Mouse (Mus musculus) midbrain, embryonic 12.5 days (tissue): ENCODE data around the gene Satb2. TPM values are rescaled to one million over a fixed set of nuclear protein-coding genes. Genes with fewer than 3 reads are reported as not detected.

Experiments used
- ATAC-seq: fragments of 200-750 bp; cut with Nextera tagmentation; 2 replicates; pipeline ENCODE4 v1.8.0; 2017; ENCODE audit warnings: low read depth, moderate TSS enrichment, moderate library complexity; ENCODE audit not compliant: low FRiP score
- H3K27ac ChIP-seq: fragments of 300-500 bp; sonication (generic); replicated peaks from 2 replicates; pipeline ENCODE4 v1.5.1; 2016; ENCODE audit warnings: mild to moderate bottlenecking
- H3K27me3 ChIP-seq: fragments of 300-500 bp; sonication (generic); 2 replicates; pipeline ENCODE4 v1.6.1; 2016; ENCODE audit warnings: mild to moderate bottlenecking
- H3K36me3 ChIP-seq: fragments of 300-500 bp; sonication (generic); 2 replicates; pipeline ENCODE4 v1.6.1; 2016
- H3K4me1 ChIP-seq: fragments of 300-500 bp; sonication (generic); 2 replicates; pipeline ENCODE4 v1.6.1; 2016
- H3K4me2 ChIP-seq: fragments of 300-500 bp; sonication (generic); replicated peaks from 2 replicates; pipeline ENCODE4 v1.6.1; 2016; ENCODE audit warnings: mild to moderate bottlenecking, moderate library complexity
- H3K4me3 ChIP-seq: fragments of 300-500 bp; sonication (generic); 2 replicates; pipeline ENCODE4 v1.5.1; 2016; ENCODE audit warnings: mild to moderate bottlenecking
- H3K9ac ChIP-seq: fragments of 300-500 bp; sonication (generic); replicated peaks from 2 replicates; pipeline ENCODE4 v1.6.1; 2016; ENCODE audit warnings: mild to moderate bottlenecking, moderate library complexity
- H3K9me3 ChIP-seq: fragments of 300-500 bp; sonication (generic); 2 replicates; pipeline ENCODE4 v1.6.1; 2016; ENCODE audit warnings: mild to moderate bottlenecking
- WGBS: fragments of 180-500 bp; shearing (Covaris S2); methylation state at CpG from one replicate; pipeline ENCODE4 v1.1.7; 2016; 5-methylcytosine and 5-hydroxymethylcytosine counted together
- polyA plus RNA-seq: library from polyadenylated mRNA; unstranded; fragments of >200 nt; fragmentation: Nextera tagmentation; extraction: Ambion mirVana; gene quantifications from 2 replicates; pipeline ENCODE4 v1.2.1, GENCODE M21; 2016

Gene Satb2
- polyA plus RNA-seq, 1 experiment from 2014 or later = 0.99 TPM

- peaks cover 68% of the 10 kb centered on the region for H3K27me3 ChIP-seq
- WGBS = under 1% methylated on average over 83 of the region's 83 CpGs
- peak overlapping the region; percentile 97 for H3K4me2 ChIP-seq
- ATAC-seq = peak; percentile 62
- peak overlapping the region; percentile 72 for H3K9ac ChIP-seq
- H3K27ac ChIP-seq = peak overlapping the region; percentile 85
- H3K36me3 ChIP-seq = no peaks in the 10 kb centered on the region
- no peaks in the 10 kb centered on the region for H3K9me3 ChIP-seq
- H3K4me1 ChIP-seq = peaks cover 38% of the 10 kb centered on the region
- H3K4me3 ChIP-seq = peak overlapping the region; percentile 68
Observed at GRCm38 (mm10) chr1:56972251-56972949, 6.0 kb downstream of the Satb2 start.

DNA sequence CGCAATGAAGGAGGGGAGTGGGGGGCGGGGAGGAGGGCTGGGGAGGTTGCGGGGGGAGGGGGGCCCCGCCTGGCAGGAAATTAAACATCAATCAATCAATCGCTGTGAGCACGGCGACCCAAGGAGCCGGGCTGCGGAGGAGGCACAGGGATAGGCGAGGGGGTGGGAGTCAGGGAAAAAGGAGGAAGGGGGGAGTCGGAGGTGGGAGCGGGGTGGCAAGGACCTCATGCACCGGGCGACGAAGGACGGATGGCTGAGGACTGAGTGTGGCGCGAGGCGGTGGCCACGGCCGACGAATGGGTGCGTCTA lies 6.6 kb downstream of the Satb2 start:
- Histone ChIP-seq H3K27me3 (peaks cover 63% of the 10 kb centered on the region), H3K9ac (peak overlapping the region; percentile 72), H3K27ac (0 out of 2 replicates have a peak overlapping the region, but pooled peaks have one; percentile 85), H3K4me1 (peaks cover 33% of the 10 kb centered on the region), H3K4me3 (peak overlapping the region; percentile 68), H3K9me3 (no peaks in the 10 kb centered on the region), H3K4me2 (peak overlapping the region; percentile 97), H3K36me3 (no peaks in the 10 kb centered on the region)
- ATAC-seq = no peak
- 0% methylated on average over 11 of the region's 23 CpGs for WGBS

DNA sequence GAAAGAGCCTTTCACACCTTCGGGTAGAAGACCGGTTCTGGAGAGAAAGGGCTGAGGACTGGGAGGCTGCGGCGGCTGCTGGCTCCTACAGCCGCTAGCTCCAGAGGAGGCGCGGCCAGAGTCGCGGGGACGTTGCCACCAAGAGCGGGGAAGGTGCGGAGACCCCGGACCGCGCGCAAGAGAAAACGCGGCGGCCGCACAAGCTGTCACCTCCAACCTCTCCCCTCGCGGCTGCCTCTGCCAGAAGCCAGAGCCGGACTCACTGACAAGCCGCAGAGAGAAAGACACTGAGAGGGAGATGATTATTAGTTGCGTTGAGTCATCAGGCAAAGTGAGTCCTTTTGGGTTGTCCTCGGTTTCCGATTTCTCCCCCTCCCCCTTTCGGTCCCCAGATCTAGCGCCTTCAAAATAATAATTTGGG lies 7.0 kb downstream of the Satb2 start:
- H3K27ac ChIP-seq = no peak overlapping the region
- ATAC-seq = no peak
- WGBS = under 1% methylated on average over 29 of the region's 29 CpGs

GRCm38 (mm10) chr1:56970740-56971141 lies 7.7 kb downstream of the Satb2 start:
- Histone ChIP-seq H3K27ac (no peak overlapping the region), H3K4me2 (peak overlapping the region; percentile 97), H3K36me3 (no peaks in the 10 kb centered on the region), H3K9me3 (no peaks in the 10 kb centered on the region), H3K27me3 (peaks cover 57% of the 10 kb centered on the region), H3K4me3 (peak overlapping the region; percentile 68), H3K9ac (peak overlapping the region; percentile 72; the same call in 1 of the 2 replicates), H3K4me1 (peaks cover 30% of the 10 kb centered on the region)
- ATAC-seq = no peak
- WGBS = under 1% methylated on average over 27 of the region's 27 CpGs

More for the DNA sequence above, 7.0 kb downstream of the Satb2 start:
- Histone ChIP-seq H3K4me1 (peaks cover 31% of the 10 kb centered on the region), H3K4me3 (peak overlapping the region; percentile 68), H3K9ac (peak overlapping the region; percentile 72), H3K4me2 (peak overlapping the region; percentile 97), H3K27me3 (peaks cover 63% of the 10 kb centered on the region), H3K36me3 (no peaks in the 10 kb centered on the region), H3K9me3 (no peaks in the 10 kb centered on the region)

GRCm38 (mm10) chr1:56969364-56970360 lies 8.8 kb downstream of the Satb2 start:
- ATAC-seq = no peak
- no peaks in the 10 kb centered on the region for H3K36me3 ChIP-seq
- H3K27me3 ChIP-seq = peaks cover 50% of the 10 kb centered on the region
- no peak overlapping the region for H3K27ac ChIP-seq
- peak overlapping the region; percentile 68 for H3K4me3 ChIP-seq
- no peaks in the 10 kb centered on the region for H3K9me3 ChIP-seq
- H3K9ac ChIP-seq = no peak overlapping the region; the same call in 1 of the 2 replicates
- H3K4me2 ChIP-seq = peak overlapping the region; percentile 97
- H3K4me1 ChIP-seq = peaks cover 28% of the 10 kb centered on the region
- WGBS = under 1% methylated on average over 47 of the region's 47 CpGs

GRCm38 (mm10) chr1:56965879-56966579 lies 12.4 kb downstream of the Satb2 start:
- Histone ChIP-seq H3K4me1 (peaks cover 18% of the 10 kb centered on the region), H3K4me2 (no peak overlapping the region), H3K9ac (no peak overlapping the region), H3K4me3 (no peak overlapping the region), H3K27ac (no peak overlapping the region), H3K9me3 (no peaks in the 10 kb centered on the region), H3K36me3 (no peaks in the 10 kb centered on the region), H3K27me3 (peaks cover 37% of the 10 kb centered on the region)
- no peak for ATAC-seq
- 63% methylated on average over 3 of the region's 3 CpGs for WGBS

DNA sequence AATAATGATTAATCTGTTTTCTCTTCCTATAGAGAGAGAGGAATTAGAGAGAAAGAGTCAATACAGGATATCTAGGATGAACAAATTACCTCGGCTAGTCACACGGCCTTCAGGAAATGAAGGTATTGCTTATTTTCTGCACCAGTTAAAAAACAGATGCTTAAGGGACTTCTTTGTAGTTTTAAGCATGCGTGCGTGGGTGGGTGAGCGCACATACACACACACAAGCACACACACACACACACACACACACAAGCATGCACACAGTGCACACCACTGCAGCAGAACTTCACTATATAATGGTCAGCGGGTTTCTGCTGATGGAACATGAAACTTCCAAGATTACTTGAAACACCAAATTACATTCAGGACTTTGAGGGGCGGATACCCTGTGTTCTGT lies 14.0 kb downstream of the Satb2 start:
- 85% methylated on average over 7 of the region's 7 CpGs for WGBS

GRCm38 (mm10) chr1:56963291-56963690 lies 15.2 kb downstream of the Satb2 start:
- H3K27me3 ChIP-seq = peaks cover 11% of the 10 kb centered on the region

More for the DNA sequence above, 14.0 kb downstream of the Satb2 start:
- H3K9me3 ChIP-seq = no peaks in the 10 kb centered on the region
- no peak for ATAC-seq
- no peak overlapping the region for H3K4me2 ChIP-seq
- H3K4me1 ChIP-seq = peaks cover 4% of the 10 kb centered on the region
- H3K4me3 ChIP-seq = no peak overlapping the region
- H3K9ac ChIP-seq = no peak overlapping the region
- no peak overlapping the region for H3K27ac ChIP-seq
- H3K27me3 ChIP-seq = peaks cover 22% of the 10 kb centered on the region
- H3K36me3 ChIP-seq = no peaks in the 10 kb centered on the region

GRCm38 (mm10) chr1:56958996-56959395 lies 19.5 kb downstream of the Satb2 start:
- 91% methylated on average over 5 of the region's 5 CpGs for WGBS

More at GRCm38 (mm10) chr1:56963291-56963690, 15.2 kb downstream of the Satb2 start:
- H3K9ac ChIP-seq = no peak overlapping the region
- 0 out of 2 replicates have a peak, but pooled peaks cover 2% of the 10 kb centered on the region for H3K4me1 ChIP-seq
- no peak overlapping the region for H3K4me2 ChIP-seq
- H3K9me3 ChIP-seq = no peaks in the 10 kb centered on the region
- H3K27ac ChIP-seq = no peak overlapping the region
- H3K36me3 ChIP-seq = no peaks in the 10 kb centered on the region
- H3K4me3 ChIP-seq = no peak overlapping the region
- WGBS = 87% methylated on average over 4 of the region's 4 CpGs
- no peak for ATAC-seq

DNA sequence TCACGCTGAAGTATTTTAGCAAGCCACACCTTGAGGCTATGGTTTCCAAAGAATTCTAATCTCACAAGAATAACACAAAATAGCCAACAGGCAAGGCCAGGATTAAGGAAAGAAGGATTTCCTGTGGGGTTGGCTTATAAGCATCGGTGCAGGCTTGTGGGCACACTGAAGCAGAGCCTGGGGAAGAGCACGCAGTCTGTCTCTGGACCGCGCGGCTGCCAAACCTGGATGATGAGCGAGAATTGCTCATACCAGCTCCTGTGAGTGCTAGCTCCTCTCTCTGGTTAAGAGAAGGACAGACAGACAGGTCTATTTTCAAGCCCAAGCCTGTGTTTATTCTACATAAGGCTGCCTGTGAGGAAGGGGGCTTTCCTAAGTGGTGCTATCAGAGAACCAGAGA lies 20.5 kb downstream of the Satb2 start:
- 91% methylated on average over 7 of the region's 7 CpGs for WGBS
- H3K27me3 ChIP-seq = no peaks in the 10 kb centered on the region
- no peak overlapping the region for H3K27ac ChIP-seq
- no peak overlapping the region for H3K4me2 ChIP-seq
- no peak for ATAC-seq
- H3K9me3 ChIP-seq = no peaks in the 10 kb centered on the region
- no peaks in the 10 kb centered on the region for H3K36me3 ChIP-seq
- H3K9ac ChIP-seq = no peak overlapping the region
- H3K4me3 ChIP-seq = no peak overlapping the region
- no peaks in the 10 kb centered on the region for H3K4me1 ChIP-seq

More at GRCm38 (mm10) chr1:56958996-56959395, 19.5 kb downstream of the Satb2 start:
- Histone ChIP-seq H3K27me3 (no peaks in the 10 kb centered on the region), H3K4me2 (no peak overlapping the region), H3K27ac (no peak overlapping the region), H3K9me3 (no peaks in the 10 kb centered on the region), H3K4me3 (no peak overlapping the region), H3K36me3 (no peaks in the 10 kb centered on the region), H3K4me1 (no peaks in the 10 kb centered on the region), H3K9ac (no peak overlapping the region)
- ATAC-seq = no peak

DNA sequence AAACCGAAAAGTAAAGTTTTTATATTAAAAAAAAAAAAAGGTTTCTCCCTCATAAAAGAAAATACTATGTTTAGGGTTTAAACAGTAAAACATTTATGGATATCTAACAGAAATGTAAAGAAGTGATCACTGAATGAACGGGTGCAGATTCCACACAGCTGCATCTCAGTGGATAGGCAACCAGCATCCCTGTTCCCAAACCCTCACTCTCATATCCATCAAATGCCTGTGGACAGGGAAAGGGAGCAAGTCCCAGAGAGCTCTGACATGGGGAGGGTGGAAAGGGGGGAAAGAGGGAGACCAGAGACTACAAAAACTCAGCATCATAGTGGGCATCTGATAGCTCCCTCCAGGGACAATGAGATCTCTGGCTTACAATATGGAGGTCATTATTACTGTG lies 21.6 kb downstream of the Satb2 start:
- Histone ChIP-seq H3K9ac (no peak overlapping the region), H3K4me3 (no peak overlapping the region), H3K27ac (no peak overlapping the region), H3K9me3 (no peaks in the 10 kb centered on the region), H3K4me2 (no peak overlapping the region), H3K36me3 (no peaks in the 10 kb centered on the region), H3K4me1 (no peaks in the 10 kb centered on the region), H3K27me3 (no peaks in the 10 kb centered on the region)
- 88% methylated on average over 2 of the region's 2 CpGs for WGBS
- ATAC-seq = no peak
